12 mouse cellular contexts compared by ENCODE assay signal in genomic region chr4:83314261-83314793, GRCm38 (mm10). TPM values are rescaled to one million over a fixed set of nuclear protein-coding genes. Genes with fewer than 3 reads are reported as not detected.
DNase-seq lines count a peak whose midpoint lies in the region; ATAC-seq and TF ChIP-seq lines count a peak whose summit lies in the region.
"Had no signal": no experiment of that assay in that cellular context is flagged by ENCODE, and none has a peak within 500 bp of the region (broad histone marks: within the 10 kb centered on the region; RNA-seq: fewer than 3 reads in every experiment).

No protein-coding gene starts in this region.

- no peak for TF ChIP-seq POLR2A in heart, adult 2 months (IDR thresholded peaks at IDR 0.05; ENCODE audit: insufficient read depth, low read depth, low read length)
- TF ChIP-seq POLR2A in bone marrow macrophage, adult 2 months (IDR thresholded peaks at IDR 0.05; ENCODE audit: borderline replicate concordance, low read depth, low read length) = no peak

- H3K4me2 ChIP-seq in heart, embryonic 12.5 days = no peak overlapping the region
- no peak overlapping the region for H3K4me2 ChIP-seq in forebrain, postnatal 0 days (ENCODE audit: low read depth)

- H3K27me3 ChIP-seq in heart, adult 2 months (ENCODE audit: control insufficient read depth, insufficient read depth, low read length) = no peaks in the 10 kb centered on the region
- H3K27me3 ChIP-seq in heart, embryonic 12.5 days (replicated peaks) = no peaks in the 10 kb centered on the region
- no peaks in the 10 kb centered on the region for H3K27me3 ChIP-seq in forebrain, postnatal 0 days (ENCODE audit: insufficient read depth, low read length)

- H3K79me2 ChIP-seq in heart, adult 2 months (replicated peaks; ENCODE audit: control insufficient read depth, insufficient read depth, low read length) = peaks cover 2% of the 10 kb centered on the region; the same call in 1 of the 2 replicates

- H3K4me3 ChIP-seq in heart, adult 2 months = no peak overlapping the region
- no peak overlapping the region for H3K4me3 ChIP-seq in heart, embryonic 12.5 days
- H3K4me3 ChIP-seq in bone marrow macrophage, adult 2 months (ENCODE audit: insufficient read depth, low read length) = no peak overlapping the region
- H3K4me3 ChIP-seq in forebrain, postnatal 0 days (ENCODE audit: low read depth, low read length) = no peak overlapping the region
- H3K4me3 ChIP-seq: limb, embryonic 10.5 days had no signal

- ATAC-seq in heart, embryonic 12.5 days (ENCODE audit: insufficient number of reproducible peaks, low FRiP score) = no peak
- ATAC-seq in forebrain, postnatal 0 days = no peak
- ATAC-seq: hindbrain, embryonic 16.5 days had no signal

- H3K9ac ChIP-seq in heart, adult 2 months (ENCODE audit: low read depth, low read length) = no peak overlapping the region
- H3K9ac ChIP-seq in heart, embryonic 12.5 days = no peak overlapping the region
- no peak overlapping the region for H3K9ac ChIP-seq in forebrain, postnatal 0 days

- H3K4me1 ChIP-seq in heart, adult 2 months (ENCODE audit: control insufficient read depth, insufficient read depth, low read length) = peaks cover 24% of the 10 kb centered on the region
- H3K4me1 ChIP-seq in heart, embryonic 12.5 days (replicated peaks) = peaks cover 13% of the 10 kb centered on the region
- peaks cover 18% of the 10 kb centered on the region for H3K4me1 ChIP-seq in bone marrow macrophage, adult 2 months (ENCODE audit: control insufficient read depth, insufficient read depth, low read length)
- H3K4me1 ChIP-seq in forebrain, postnatal 0 days (ENCODE audit: insufficient read depth) = no peaks in the 10 kb centered on the region

- TF ChIP-seq EP300 in heart, adult 2 months (IDR thresholded peaks at IDR 0.05; ENCODE audit: insufficient read depth, low read depth, low read length) = no peak

- intact Hi-C loops in heart, adult 2 months (cut with DNase I) = no loop called here

- DNase-seq in heart, adult 2 months = no peak
- peak; percentile 34 for DNase-seq in 3T3-L1 (ENCODE audit: low read depth, low spot score)
- peak; percentile 63 for DNase-seq in naive thymus-derived CD4-positive, alpha-beta T cell, adult 2 months (ENCODE audit: low read depth)
- no peak for DNase-seq in forebrain, postnatal 0 days
- DNase-seq in layer of hippocampus, postnatal 36 days = no peak
- no peak for DNase-seq in adrenal gland, postnatal 10 days
- DNase-seq: gastrocnemius, postnatal 25 days; midbrain, embryonic 14.5 days had no signal

- peak; percentile 38 for TF ChIP-seq CTCF in heart, adult 2 months (IDR thresholded peaks at IDR 0.05)
- no peak for TF ChIP-seq CTCF in bone marrow macrophage, adult 2 months (IDR thresholded peaks at IDR 0.05; ENCODE audit: low read depth, low read length)
- TF ChIP-seq CTCF in forebrain, postnatal 0 days (IDR thresholded peaks at IDR 0.05; ENCODE audit: low read depth) = no peak

- no peaks in the 10 kb centered on the region; the same call in 1 of the 2 replicates for H3K36me3 ChIP-seq in heart, adult 2 months (ENCODE audit: control insufficient read depth, insufficient read depth, low read length)
- no peaks in the 10 kb centered on the region for H3K36me3 ChIP-seq in heart, embryonic 12.5 days
- no peaks in the 10 kb centered on the region for H3K36me3 ChIP-seq in forebrain, postnatal 0 days (ENCODE audit: insufficient read depth)
- H3K36me3 ChIP-seq: limb, embryonic 10.5 days had no signal

- H3K9me3 ChIP-seq in heart, embryonic 12.5 days (replicated peaks) = no peaks in the 10 kb centered on the region
- no peaks in the 10 kb centered on the region for H3K9me3 ChIP-seq in forebrain, postnatal 0 days (ENCODE audit: low read length)
- H3K9me3 ChIP-seq: limb, embryonic 10.5 days had no signal

- WGBS in heart, adult 2 months = 58% methylated on average over 7 of the region's 7 CpGs
- 79% methylated on average over 7 of the region's 7 CpGs for WGBS in heart, embryonic 12.5 days
- WGBS in forebrain, postnatal 0 days = 84% methylated on average over 7 of the region's 7 CpGs

- peak overlapping the region; percentile 81 for H3K27ac ChIP-seq in heart, adult 2 months
- H3K27ac ChIP-seq in heart, embryonic 12.5 days (ENCODE audit: poor library complexity, severe bottlenecking) = no peak overlapping the region
- peak overlapping the region; percentile 78; the same call in 1 of the 2 replicates for H3K27ac ChIP-seq in bone marrow macrophage, adult 2 months (ENCODE audit: insufficient read depth, low read depth, low read length)
- H3K27ac ChIP-seq in forebrain, postnatal 0 days (ENCODE audit: low read depth, low read length) = no peak overlapping the region
- H3K27ac ChIP-seq: limb, embryonic 10.5 days had no signal

RNA-seq across cellular contexts. Expression of gene Ttc39b, which starts 9.7 kb away (rescaled TPM):
- 10 to 100 TPM; 16.2 to 21.9 TPM for total RNA-seq in heart, adult 2 months (2021)
- polyA plus RNA-seq in heart, adult 2 months (2012; rRNA removed) = 3.8 and 7.4 TPM in 2 replicates
- polyA plus RNA-seq in heart, embryonic 12.5 days (2016; fragmentation: Nextera tagmentation; extraction: Ambion mirVana) = 1.2 and 2.2 TPM in 2 replicates
- polyA plus RNA-seq in bone marrow macrophage, adult 2 months (2012; ENCODE audit: insufficient read depth, insufficient read length, missing spikeins) = 6.7 and 8.1 TPM in 2 replicates
- 9.4 and 20.3 TPM in 2 replicates for total RNA-seq in forebrain, postnatal 0 days (2014; rRNA removed)
- 4.6 and 5.1 TPM in 2 replicates for polyA plus RNA-seq in forebrain, postnatal 0 days (2015; fragmentation: Nextera tagmentation; extraction: Ambion mirVana)
- total RNA-seq in layer of hippocampus, postnatal 36 days (2021) = 10 to 100 TPM; 34.9 to 36.5 TPM
- 10 to 100 TPM; 16.4 to 17.0 TPM for total RNA-seq in adrenal gland, postnatal 10 days (2021)

Comparison
In these comparisons a context has a peak if more than half of its experiments do, and no peak if none do; other contexts are left out.
1. H3K27ac ChIP-seq: peak in heart, adult 2 months (single experiment) and bone marrow macrophage, adult 2 months (single experiment); none in heart, embryonic 12.5 days (single experiment) and forebrain, postnatal 0 days (single experiment).
2. DNase-seq: peak in 3T3-L1 (single experiment) and naive thymus-derived CD4-positive, alpha-beta T cell, adult 2 months (single experiment); none in heart, adult 2 months (0 of 2), forebrain, postnatal 0 days (single experiment), layer of hippocampus, postnatal 36 days (0 of 2) and adrenal gland, postnatal 10 days (single experiment).